Mouse (Mus musculus) layer of hippocampus, adult 18-20 months (tissue): ENCODE measurements around the gene Chn1. TPM values are rescaled to one million over a fixed set of nuclear protein-coding genes. Genes with fewer than 3 reads are reported as not detected.

Source experiments
- DNase-seq, 2 experiments: peaks; one replicate each; pipeline ENCODE4 v3.0.0; 2022; ENCODE audit warnings: low spot score in 2 of 2
- total RNA-seq, 2 experiments: library from RNA; stranded (reverse); gene quantifications; 2 replicates each; pipeline ENCODE4 v1.2.3; 2021

Chn1 gene
- total RNA-seq, 2 experiments from 2014 or later = 1,648 to 1,811 TPM

DNA sequence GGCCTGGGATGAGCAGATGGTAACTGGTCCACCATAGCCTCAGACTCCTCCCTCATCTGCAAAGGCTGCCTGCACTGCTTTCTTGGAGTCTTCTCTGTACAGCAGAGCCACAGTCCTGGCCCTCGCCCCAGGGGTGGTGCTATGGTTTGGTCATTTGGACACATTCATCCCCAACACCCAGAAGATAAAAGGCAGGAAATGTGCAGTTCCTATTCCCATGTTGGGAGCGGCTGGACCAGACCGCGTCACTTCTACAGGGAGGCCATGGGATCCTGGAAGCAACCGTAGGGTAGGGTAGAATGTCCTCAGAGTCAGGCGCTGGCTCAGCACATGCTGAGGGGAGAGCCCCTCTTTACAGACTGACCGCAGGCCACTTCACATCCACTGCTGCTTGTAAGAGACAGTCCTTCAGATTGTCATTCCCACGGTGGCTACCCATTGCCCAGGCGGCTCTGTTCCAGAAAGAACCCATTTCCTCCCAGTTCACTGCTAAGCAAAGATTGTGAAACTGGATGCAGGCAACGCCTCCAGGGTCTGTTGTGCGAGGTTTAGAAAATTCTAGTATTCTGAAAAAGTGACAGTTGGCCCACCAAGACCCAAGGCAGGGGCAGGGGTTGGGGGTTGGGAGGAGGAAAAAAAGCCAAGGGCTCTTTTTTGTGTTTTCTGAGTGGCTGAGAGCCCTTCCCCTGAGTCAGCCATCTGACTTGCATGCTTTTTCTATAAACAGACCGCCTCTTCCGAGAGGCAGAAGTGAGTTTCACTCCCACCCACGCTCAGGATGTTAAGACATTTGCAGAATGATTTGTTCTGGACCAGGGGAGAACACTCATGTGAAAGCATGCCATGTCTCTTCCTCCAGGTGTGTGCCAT, 182.7 kb downstream of the Chn1 start:
- DNase-seq = peak; percentile 73 to 88

DNA sequence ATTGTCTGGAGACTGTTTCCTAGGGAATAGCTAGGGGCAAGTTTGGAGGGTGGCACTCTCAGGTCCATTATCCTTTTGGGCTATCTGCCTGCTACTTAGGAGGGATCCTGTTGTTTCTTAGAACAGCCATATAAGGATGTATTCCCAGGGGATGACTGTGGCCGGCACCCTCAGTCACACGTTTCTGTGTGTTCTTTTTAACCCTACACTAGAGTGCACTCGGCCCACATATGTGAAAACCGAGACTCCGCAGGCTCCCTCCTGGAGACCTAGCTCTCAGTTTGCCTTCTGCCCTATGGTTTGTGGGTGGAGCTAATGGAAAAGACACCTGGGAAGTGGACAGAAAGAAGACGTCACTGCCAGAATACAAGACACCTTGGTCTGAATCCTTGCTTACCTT, 183.9 kb downstream of the Chn1 start:
- no peak for DNase-seq

DNA sequence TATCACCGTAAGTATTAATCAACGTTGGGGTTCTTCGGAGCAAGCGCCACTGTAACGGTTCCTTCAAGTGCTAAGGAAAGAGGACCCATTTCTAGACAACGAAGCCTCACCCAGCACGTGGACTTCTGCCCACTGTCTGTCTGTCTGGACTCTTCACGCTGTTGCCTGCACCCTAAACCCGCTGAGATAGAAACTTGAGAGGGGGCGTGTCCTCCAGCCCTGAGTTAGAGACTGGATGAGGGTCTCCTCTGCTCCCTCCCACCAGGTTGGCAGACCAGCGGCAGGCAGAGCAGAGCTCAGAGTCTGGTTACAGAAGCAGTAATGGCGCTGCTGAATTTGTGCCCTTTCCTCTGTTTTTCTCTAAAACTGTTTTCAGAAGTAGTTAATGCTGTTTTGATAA, 185.0 kb downstream of the Chn1 start:
- no peak for DNase-seq

DNA sequence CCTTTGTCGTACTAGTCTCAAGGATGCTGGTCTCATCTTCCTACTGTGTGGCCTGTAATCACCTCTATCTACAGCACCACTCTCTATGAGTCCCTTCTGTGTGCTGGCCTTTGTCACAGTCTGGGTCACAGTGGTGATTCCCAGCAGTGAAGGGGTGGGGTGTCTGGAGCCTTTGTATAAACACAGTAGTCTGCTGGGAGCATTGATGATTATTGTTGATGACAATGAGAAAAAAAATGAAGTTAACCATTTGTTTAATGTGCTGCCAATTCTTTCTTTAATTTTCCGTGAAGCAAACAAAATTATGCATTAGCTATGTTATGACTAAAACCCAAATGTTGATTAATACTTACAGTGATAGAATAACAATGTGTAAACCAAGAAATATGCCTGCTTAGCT, 186.2 kb downstream of the Chn1 start:
- no peak for DNase-seq

DNA sequence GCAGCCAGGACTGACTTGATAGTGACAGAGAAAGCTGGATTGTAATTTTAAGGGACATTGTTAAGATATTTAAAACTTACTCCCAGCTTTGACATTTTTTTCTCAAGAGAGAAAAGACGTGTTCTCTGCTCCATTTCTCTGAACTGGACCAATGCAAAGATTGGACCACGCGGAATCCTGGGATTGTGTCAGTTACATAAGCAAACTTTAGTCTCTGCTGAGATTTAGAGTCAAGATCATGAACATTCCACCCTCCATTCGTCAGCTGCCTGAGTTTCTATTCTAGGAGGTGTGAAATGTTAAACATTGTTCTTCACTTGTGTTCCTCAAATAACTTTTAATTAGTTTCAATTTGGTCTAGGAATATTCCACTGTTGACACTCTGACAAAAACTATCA, 188.0 kb downstream of the Chn1 start:
- no peak for DNase-seq

DNA sequence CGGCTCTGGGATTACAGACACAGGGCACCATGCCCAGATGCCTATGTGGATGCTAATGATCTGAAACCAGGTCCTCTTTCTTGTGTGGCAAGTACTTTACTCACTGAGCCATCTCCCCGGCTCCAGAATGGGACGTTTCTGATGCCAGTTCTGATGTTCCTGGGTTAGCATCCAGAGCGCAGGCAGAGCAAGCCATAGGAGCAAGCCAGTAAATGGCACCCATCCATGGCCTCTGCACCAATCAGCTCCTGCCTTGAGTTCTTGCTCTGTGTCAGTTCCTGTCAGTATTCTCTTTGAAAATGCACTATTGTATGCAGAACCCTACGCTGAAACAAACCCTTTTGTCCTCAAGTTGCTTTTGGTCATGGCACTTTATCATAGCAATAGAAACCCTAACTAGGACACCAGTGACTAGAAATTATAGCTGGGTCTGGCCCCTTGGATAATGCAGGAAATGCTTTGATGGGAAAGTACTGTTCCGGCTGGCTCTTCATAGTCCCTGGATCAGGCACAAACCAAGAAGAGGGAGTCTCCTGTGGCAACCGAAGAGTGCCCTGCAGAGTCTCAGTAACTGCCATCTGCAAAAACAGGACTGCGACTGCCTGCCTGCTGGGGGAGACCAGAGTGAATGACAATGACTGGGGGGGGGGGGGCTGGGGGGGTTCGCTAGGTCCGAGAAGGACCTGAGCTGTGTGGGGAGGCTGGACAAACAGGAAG, 188.6 kb downstream of the Chn1 start:
- no peak for DNase-seq

DNA sequence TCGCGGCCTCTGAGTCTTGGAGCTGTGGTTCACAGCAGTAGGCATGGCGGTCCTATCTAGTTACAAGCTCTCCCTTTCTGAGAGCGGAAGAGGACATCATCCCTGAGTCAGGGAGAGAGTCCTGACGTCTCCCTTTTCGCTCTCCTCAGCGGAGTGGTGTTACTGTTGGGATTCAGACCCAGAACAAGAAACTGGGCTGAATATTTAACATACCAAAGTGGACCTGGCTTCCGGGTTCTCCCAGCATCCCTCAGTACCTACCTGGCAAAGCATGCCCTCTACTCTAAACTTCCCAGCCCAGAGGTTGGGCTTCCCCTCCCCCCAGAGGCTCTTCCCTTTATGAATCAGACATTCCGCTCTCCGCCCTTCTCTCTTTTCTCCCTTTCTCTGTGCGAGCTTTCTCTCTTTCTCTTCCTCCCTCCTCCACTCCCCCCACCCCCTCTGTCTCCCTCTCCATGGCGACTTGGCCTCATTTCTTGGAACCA, 189.8 kb downstream of the Chn1 start:
- DNase-seq = no peak

DNA sequence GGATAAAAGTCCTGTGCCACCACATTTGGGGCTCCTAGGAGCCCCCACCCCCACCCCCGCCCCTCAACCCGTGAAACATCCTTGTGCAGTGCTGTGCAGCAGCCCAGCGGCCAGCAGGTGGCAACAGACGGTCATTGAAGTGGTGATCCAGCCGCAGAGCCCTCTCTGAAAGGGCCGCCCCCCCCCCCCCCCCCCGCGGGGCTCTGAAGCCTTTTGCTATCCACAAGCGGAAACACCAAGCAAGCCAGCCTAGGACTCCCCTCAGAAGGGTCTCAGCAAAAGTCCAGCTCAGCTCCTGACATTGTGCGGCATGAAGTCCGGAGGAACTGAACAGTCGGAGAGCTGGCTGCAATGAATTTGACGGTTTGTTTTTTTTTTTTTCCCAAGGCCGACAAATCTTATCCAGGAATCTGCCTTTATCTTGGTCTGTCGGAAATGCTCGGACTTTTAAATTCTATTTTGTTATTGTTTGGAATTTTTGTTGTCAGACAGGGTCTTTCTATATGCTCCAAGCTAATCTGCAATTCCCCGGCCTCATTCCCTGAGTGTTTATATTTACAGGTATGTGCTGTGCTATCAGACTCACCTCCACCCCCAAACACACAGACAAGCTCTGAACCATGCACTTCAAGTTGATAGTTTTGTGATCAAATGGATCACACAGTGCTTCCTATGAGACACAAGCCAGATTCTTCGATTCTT, 190.3 kb downstream of the Chn1 start:
- DNase-seq = peak in 1 of 2 experiments; percentile 88

DNA sequence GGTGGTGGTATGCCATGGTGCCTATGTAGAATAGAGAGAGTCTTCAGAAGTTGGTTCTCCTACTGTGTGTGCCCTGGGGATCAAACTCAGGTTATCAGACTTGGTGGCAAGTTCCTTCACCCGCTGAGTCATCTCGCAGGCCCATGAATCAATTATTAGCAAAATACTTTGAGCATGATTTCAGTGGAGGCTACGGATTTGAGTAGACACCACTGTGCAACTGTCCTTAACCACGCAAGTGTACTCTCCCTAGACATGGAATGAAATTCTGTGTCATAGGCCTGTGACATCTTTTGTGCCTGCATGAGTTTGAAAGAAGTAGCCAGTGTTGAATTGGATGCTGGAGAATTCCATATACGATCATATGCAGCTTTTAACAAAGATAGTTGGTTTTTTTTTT, 194.4 kb downstream of the Chn1 start:
- DNase-seq = no peak

DNA sequence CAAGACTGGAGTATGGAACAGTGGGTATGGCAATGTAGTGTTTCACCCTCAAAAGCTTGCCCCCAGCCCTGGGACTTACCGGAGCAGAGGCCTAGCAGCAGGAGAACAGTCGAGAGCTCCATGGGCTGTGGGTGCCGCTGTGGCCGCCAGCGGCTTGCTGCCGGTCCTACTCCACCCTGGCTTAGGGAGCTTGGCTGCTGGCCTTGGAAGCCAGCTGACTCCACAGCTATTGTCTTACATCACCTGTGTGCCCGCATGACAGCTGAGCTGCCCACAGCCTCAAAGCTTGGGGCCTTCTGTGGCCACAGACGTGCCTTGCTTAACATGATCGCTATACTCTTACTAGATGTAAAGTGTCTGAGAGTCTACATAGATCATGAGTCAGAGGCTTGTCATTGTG, 195.0 kb downstream of the Chn1 start, which contains the start of gene Chrna1:
Gene Chrna1 (minus strand): TSS at position 173 of the 400 bp plus-strand sequence.
- no peak for DNase-seq

DNA sequence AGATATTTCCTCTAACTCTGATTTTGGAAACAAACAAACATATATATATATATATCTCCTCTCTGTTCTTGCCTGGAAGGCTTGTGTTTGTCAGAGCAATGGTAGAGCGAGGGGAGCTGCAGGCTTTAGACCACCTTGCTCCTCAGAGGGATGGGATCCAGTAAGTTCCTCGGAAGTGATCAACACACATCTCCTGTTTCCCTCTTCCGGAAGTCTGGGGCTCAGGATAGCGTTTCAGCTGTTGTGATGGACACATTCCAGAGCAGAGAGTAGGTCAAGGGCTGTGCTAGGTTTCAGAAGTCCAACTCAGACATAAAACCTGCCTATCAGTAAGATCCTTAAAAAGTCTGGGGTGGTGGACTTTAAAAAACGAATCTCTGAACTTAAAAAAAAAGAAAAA, 196.0 kb downstream of the Chn1 start:
- DNase-seq = no peak

DNA sequence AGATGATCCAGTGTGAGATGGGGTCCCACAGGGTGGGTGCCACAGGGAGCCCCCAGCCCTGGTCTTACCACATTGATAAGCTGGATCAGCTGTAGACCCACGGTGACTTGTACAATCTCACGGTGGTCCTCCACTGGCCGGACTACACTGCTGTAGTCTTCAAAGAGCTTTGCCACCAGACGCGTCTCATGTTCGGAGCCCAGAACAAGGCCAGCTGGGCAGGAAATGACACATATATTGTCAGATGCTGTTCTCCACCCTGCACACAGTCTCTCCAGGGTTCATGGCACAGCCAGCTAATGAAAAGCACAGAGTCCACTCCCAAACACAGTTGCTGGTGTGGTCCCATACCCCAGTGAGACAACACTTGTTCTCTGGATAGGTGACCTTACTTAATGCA, 200.7 kb downstream of the Chn1 start:
- DNase-seq = no peak

DNA sequence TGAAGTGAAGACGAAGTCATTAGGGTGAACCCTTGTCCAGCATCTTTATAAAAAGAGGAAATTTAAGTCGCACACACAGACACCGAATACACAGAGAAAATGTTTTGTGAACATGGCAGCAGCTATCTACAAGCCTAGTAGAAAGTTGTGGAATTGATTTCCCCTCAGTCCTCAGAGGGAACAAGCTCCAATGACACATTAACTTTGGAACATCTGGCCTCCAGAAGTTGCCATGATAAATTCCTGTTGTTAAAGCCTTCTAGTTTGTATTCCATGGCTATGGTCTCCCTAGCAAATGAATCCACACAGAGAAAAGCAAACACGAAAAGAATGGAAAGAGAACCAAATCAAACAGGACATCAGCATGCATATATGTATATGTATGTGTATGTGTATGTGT, 201.6 kb downstream of the Chn1 start:
- no peak for DNase-seq

DNA sequence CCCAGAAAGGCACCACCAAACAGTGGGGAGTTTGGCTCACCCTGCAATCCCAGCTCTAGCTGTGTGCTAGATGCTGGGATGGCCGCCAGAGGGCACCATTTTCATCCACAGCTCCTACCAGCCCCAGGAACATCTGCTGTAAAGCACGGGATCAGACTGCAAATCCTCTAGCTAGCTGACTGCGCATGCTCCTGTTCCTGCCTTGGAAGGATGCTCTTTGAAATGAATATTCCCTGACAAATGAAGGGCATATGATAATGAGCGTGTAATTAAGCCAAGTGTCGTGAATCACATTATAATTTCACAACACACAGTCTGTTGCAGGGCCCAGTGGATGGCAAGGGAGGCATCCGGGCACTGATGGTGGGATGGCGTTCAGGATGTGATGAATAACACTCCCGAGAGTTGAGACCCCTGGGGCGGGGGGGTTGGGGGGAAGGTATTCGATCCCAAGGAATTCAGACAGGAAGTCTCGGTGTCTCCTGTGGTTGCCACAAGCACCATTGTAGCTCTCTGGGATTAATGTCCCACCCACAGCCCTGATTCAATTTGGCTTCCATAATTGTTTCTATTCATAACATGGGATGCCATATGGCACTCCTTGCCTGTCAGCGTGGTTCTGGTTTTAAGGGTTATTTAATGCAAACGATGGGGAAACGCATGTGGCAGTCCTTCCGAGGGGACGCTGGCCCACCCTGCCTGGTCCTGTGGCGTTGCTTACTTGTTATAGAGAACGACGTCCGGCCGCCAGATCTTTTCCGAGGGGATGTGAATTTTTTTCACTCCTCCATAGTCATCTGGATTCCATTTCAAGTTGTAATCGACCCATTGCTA, 202.4 kb downstream of the Chn1 start:
- DNase-seq = peak; percentile 91 to 97

DNA sequence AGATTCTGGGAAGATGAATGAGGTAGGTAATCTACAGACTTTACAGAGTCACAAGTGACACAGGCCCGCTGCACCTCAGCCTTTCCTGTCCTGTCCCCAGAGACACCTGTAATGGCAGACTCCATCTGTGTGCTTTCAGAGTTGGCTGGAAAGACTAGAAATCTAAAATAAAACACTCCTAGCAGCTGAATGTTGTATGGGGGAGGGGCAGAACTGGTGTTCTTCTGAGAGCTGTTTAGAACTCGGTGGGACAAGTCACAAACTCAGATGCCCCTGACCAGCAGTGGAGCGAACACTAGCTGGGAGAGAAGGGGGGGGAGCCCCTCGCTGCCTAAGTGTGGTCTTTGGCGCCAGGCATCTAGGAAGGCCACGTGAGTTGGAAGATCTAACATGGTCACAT, 203.2 kb downstream of the Chn1 start:
- DNase-seq = no peak

DNA sequence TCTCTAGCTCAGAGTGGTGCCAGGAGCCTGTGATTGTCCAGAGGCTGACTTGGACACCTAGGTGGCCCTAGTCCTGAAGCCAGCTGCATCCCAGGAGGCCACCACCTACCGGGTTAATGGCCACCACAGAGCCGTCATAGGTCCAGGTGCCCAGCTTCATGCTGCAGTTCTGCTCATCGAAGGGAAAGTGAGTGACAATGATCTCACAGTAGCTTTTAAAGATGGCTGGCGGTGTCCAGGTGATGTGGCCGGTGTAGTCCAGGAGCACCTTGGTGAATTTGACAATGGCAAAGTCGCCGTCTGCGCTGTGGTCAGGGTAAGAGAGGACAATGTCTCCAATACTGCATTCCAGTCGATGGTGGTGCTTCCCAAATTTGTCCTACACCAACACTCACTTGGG, 203.8 kb downstream of the Chn1 start:
- DNase-seq = no peak

DNA sequence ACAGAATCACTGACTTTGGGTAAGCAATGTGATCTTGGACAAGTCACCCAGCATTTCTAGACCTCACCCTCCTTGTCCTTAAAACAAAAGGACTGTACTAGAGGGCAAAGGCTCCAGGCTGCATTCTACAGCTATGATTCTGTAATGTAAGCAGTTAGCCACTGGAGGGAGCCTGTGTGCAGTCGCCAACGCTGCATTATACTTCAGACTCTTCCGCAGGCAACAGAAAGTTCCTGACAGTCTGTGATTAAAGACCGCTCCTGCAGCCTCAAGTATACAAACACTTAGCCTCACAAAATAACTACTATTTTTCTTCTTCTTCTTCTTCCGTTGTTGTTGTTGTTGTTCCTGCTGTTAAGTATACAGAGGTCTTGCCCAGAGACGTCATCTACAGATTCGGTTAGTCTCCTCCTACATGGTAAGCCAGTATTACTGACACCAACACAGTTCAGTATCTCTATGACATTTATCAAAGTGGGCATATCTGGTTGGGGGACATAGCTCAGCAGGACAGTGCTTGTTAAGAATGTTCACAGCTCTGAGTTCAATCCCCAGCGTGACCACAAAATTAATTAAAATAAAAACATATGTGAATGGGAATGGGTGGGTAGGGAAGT, 208.0 kb downstream of the Chn1 start:
- DNase-seq = peak in 1 of 2 experiments; percentile 86

DNA sequence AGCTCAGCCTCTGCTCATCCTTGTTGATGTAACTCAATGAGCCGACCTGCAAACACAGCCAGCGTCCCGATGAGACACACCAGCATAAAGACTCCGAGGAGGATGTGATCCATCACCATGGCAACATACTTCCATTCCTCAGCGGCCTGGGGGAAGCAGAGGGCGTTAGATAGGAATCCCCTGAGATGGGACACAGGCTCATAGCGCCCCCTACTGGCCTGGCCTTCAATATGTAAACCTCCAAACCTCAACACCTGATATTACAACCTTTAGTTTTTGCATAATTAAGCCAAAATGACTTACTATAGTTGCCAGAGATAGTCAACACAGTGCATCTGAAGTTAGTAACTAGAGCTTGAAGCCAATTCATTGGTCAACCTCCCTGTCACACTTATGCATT, 209.0 kb downstream of the Chn1 start:
- DNase-seq = no peak

DNA sequence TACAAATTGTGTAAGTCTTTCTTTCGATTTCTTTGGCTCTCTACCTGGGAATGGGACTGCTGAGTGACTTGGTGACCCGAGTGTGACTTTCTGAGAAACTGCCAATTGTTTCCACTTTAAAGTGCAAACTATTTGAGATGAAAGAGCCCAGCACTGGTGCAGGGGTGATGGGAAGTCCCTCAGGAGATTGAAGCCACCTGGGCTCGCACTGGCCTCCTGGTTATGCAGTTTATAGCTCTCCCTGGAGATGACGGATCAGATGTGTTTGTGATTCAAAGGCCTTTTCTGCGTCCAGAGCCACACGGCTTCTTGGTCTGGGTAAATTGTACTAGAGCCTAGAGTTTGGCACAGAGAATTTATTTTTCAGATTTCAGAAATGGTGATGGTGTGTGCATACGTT, 211.5 kb downstream of the Chn1 start:
- no peak for DNase-seq

DNA sequence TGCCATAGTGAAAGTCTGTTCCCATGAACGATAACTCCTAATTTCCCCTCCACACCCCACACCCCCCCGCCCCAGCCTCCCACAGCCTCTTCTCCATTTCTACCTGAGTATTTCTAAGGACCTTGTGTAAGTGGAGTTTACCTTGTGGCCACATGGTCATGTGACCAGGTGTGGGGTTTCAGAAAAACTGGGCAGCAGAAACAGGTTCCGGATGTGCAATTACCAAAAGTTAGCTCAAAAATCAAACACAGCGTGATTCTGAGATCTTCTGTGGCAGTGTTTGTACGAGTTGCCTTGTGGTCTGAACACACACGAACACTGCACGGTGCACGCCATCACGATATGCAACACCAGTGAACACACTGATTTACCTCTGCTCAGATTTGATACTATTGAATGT, 212.5 kb downstream of the Chn1 start:
- no peak for DNase-seq
